Mouse (Mus musculus) 3T3-L1 (cell line): ENCODE measurements at regions not wholly inside any gene's neighbourhood (a gene's known extent, or its start where the extent isn't known, plus 50 kb on each side); places are given as distances from the start of the nearest gene placed in this dataset.
"Not testable (repeated sequence)": the region's sequence is repeated elsewhere in the genome, so short reads cannot be mapped to it uniquely, and the experiment has no call there.

Experiments used
- DNase-seq: peaks from one replicate; pipeline ENCODE4 v3.0.0-alpha.2; 2015; ENCODE audit warnings: low read depth, low spot score

DNA sequence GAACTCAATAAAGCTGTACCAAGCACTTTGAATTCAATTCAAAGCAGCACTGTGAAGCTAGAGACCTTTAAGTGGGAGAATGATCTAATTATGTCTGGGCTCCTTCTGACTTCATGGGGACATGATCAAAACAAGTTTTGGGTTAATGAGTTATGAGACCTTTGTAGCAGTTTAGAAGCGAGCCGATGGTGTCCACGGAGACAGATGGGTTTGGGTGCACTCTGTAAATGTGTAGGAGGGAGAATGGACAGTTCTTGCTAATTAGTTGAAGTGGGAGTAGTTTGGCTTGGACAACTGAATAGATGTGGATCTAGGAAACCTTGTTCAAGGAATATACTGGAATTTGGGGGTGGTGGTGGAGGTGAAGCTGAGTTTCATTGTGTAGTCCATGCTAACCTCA, 186.3 kb upstream of the Cldn34b3 start:
- DNase-seq = no peak

DNA sequence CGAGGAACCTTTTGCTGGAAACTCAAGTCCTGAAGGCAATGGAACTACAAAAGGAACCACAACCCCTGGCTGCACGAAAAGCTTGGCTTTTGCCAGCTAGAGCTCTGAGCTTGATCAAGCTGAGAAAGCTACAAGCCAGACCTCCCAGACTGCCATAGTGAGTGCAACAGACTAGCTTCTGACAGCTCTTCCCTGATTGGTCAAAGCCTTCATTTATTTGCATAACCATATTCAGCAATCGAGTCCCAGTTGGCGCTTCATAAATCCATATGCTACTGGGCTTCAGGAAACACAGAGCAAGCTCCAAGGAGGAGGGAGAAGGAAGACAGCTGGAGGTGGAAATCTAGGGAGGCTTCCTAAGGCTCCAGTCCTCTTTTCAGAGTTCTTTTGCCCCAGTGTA, 181.4 kb upstream of the Cldn34b3 start:
- DNase-seq = no peak

DNA sequence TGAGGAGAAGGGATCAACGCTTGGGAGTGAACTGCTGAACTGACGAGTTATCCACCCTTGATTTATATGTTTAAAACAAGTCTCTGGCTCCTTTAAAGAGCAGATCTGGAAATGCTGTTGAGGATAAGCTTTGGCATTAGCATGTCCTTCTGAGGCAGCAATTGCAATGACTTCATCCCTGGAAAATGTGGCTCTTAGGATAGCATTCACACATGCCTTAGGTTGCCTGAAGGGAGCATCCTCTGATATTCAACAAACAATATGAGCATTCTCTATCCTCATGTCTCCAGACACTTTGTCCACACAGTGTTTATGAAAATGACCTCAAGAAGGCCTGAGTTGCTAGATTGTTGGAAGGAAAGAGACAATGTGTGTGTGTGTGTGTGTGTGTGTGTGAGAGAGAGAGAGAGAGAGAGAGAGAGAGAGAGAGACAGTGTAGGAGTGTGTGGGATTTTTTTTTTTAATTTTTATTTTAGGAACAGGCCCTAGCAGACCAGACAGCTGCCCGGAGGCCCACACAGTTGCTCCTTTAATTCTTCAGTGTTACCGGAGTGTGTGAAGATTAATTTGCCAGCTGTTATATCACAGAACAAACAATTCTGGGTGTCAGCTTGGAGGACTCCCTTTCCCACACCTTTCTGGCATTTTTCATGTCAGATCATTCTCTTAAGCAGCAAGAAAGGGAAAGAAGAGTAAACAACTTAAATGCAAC, 153.2 kb upstream of the Cldn34b3 start:
- no peak for DNase-seq

DNA sequence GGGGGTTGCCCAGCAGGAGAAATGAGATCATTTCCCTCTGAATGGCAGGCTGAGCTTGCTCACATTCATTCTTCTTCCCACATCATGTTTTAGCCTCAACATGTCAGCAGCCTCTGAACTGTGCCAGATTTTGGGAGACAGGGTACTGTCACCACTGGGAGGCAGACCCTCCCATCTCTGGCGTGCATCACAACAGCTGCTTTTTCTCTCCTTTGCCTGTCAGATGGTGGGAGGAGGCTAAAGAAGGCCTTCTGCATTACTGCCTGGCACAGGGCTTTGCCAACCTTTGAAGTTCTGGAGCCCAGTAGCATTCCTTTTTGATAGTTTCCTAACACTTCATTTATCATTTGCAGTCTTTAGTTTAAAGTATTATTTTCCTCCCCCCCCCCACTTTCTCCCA, 148.0 kb upstream of the Cldn34b3 start:
- no peak for DNase-seq

DNA sequence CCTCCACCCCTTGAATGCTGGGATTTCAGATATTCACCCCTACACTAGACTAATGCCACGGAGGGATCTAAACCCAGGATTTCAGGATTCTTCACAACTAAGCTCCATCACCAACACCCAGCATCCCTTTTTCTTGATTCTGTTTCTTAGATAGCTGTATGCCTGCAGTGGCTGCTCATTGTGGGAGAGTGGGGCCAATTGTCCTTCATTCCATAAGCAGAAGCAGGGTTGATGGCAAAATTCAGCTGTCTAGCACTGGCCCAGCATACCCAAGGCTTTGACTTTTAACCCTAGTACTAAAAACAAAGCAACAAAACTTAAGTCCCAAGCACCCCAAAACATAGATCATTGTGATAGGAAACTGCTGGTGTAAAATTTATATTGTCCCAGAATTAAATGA, 147.5 kb upstream of the Cldn34b3 start:
- no peak for DNase-seq

DNA sequence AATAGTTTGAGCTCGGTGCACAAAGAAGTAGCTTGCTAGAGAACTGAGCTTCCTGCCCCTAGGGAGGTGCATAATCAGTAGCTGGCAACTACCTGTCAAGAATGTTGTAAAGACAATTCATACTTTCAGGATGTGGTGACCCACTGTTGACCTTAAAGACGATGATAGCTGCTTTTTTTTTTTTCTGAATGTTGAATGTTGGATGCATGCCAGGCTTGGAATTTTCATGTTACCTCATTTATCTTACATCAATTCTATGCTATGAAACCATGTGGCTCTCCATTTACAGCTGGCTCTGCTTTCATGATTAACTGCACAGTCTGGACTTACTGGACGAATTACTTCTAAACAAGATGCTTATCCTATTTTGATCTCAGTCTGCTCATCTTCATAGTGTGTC, 143.2 kb upstream of the Cldn34b3 start:
- peak; percentile 17 for DNase-seq

DNA sequence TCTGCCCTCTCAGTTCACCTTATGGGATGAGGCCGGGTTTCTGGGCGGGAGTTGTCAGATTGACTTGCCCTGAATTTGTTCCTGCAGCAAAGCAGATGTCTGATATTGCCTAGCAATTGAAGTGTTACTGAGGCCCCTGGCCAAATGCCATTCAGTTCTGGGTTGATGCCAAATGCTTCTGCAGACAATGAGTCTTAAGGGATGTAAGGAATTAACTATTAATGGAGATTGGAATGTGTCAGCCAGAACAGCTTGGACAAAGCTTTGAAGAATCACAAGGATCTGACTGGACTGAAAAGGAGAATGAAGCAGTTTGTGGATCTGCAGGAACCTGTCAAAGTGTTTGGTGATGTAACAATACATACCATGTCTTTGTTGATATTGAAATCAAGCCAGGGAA, 140.7 kb upstream of the Cldn34b3 start:
- no peak for DNase-seq

DNA sequence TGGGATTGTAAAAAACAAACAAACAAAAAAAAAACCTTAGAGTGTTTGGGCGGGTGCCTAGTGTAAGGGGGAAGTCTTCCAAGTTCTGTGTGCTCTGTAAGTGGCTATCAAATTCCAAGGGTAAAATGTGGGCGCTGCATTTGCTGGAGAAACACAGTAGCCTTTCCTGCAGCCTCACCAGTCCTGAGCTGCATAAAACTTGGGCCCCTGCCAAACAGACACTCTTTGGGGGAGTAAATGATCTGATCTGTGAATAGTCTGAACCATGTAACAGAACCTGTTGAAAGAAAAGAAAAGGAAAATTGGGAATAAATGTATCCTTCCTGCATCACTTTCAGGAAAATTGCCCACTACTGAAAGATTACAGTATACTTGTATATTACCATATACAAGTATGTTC, 126.4 kb upstream of the Cldn34b3 start:
- DNase-seq = no peak

DNA sequence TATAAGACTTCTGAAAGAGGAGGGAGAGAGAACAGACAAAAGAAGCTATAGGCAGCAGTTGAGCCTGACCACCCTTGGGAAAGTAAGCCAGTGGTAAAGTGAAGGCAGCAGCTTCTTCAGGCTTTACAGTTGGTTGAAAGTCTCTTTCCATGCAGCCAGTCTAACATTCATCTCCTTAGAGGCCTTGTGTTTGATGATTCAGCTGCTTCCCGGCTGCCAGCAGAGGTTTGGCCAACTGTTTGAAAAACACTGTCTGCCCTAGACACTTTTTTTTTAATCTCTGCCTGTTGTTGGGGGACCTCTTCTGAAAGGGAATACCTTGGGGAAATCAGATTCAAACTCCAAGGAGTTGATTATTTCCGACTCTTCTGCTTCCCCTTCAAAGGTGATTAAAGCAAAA, 123.1 kb upstream of the Cldn34b3 start:
- no peak for DNase-seq

DNA sequence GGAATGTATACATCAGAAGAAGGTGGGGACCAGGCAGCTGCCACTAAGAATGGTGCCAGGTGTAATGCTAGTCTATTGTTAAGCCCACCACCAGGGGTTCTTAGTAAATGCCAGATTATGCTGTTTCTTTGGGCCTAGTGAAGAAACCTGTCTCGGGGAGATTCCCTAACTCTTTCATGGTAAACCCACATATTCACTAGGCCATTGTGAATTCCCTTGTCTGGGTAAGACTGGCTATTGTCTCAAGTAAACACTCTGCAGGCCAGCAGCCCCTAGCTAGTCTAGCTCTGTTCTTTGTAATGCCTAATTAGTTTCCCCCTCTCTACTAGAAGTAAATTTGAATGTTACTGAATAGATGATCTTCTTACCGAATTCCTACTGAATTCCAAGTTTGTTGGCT, 89.3 kb upstream of the Cldn34b3 start:
- DNase-seq = not testable (repeated sequence)

DNA sequence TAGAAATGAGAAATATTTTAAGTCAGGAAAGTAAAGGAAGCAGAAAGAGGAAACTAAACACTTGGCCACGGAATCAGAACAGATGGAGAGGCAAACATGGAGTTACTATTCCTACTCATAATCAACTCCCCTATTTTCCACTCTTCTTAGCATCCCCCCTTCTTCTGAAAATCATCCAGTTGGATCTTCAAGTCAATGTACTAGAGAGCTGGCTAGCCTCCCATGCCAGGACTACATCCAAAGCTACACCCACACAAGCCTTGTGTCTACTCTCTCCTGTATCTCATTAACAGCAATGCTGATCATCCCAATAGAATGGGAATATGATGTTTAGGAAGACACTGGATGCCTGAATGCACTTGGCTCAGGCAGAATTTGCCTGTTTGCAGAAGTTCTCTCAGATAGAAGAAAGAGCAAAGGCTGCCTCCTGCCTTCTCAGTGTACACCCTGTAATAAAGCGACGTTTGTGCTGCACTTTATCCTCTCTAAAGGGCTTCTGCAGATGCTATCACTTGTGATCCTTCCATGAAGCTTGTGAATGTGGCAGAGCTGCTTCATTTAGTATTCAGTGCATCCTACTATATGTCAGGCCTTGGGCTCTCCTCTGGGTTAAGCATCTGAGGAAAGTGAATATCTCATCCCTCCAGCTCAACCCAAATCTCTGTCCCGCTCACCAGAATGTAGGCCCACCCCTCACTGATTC, 82.5 kb upstream of the Cldn34b3 start:
- DNase-seq = no peak

DNA sequence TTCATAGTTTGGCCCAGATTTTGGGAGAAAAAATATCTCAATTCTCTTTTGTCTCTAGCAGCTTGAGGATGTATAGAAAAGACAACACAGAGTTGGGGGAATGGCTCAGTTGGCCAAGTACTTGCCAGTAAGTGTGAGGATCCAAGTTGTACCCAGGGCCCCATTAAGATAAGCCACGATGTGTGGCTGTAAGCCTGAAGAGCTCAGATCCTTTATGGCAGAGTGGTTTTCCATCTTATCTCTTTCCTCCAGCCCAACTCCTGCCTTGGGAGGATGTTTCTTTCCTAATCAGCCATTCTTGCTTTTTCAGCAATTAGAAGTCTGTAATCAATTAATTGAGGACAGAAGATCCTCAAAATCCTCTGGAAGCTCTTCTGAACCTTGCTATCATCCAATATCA, 63.5 kb upstream of the Cldn34b3 start:
- DNase-seq = no peak

DNA sequence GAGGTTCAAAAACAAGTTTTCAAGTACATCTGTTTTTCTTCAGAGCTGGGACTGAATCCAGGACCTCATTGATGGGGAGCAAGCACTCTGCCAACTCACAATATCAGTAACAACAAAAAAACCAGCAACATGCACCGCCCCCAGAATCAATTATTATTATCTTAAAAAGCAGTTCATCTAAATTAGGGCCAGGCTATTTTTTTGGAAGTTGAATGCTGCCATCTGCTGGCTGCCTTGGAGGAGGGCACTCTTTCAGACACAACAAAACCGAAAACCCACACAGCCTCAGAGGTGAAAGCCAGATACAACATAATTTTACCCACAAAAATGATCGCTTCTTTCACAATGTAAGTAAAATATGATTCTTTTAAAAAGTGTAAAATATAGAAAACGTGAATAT, 62.7 kb upstream of the Cldn34b3 start:
- peak; percentile 61 for DNase-seq
